Mouse (Mus musculus): ENCODE data around the gene Myl4.

- TF ChIP-seq GATA1 (IDR thresholded peaks at IDR 0.05; ENCODE audit: borderline replicate concordance, low read length) (no peak), FLI1 (IDR thresholded peaks at IDR 0.05; ENCODE audit: low read length) (no peak)
Measured at GRCm38 (mm10) chr11:104558651-104559403, 8.4 kb downstream of the Myl4 start.

Measured in megakaryocyte, embryonic 14.5 days (primary cell).